Mouse (Mus musculus) liver, postnatal 0 days (tissue): Measurements from ENCODE around the gene Slco1b2.

Experiments
- CTCF ChIP-seq: sonication (generic); IDR thresholded peaks from 2 replicates; pipeline ENCODE4 v1.5.1; 2016; ENCODE audit warnings: antibody characterized with exemption, low read depth
- EP300 ChIP-seq: IDR thresholded peaks from 2 replicates; pipeline ENCODE4 v1.6.1; 2016; ENCODE audit warnings: antibody characterized with exemption, low read depth, mild to moderate bottlenecking

GRCm38 (mm10) chr6:141597037-141597436, 32.3 kb upstream of the Slco1b2 start:
- TF ChIP-seq CTCF (no peak), EP300 (no peak)
